Mouse (Mus musculus) gonadal fat pad, adult 2 months (tissue): ENCODE results near the gene Dnah17. TPM values are rescaled to one million over a fixed set of nuclear protein-coding genes. Genes with fewer than 3 reads are reported as not detected.

ENCODE experiments used
- DNase-seq: peaks from one replicate; pipeline ENCODE4 v3.0.0-alpha.2; 2012; ENCODE audit warnings: low read depth
- polyA plus RNA-seq: library from polyadenylated mRNA; depleted of rRNA; stranded (reverse); fragments of >200 nt; gene quantifications from 2 replicates; pipeline ENCODE4 v1.2.3, GENCODE M21; 2012

Dnah17 gene
- polyA plus RNA-seq, 1 experiment: 0.16 TPM

GRCm38 (mm10) chr11:118088896-118089295 lies 41.5 kb downstream of the Dnah17 start:
- no peak for DNase-seq

GRCm38 (mm10) chr11:118085961-118086360 lies 44.5 kb downstream of the Dnah17 start:
- DNase-seq: no peak

GRCm38 (mm10) chr11:118085176-118085575 lies 45.3 kb downstream of the Dnah17 start:
- DNase-seq: no peak

- no peak for DNase-seq
Observed at GRCm38 (mm10) chr11:118084266-118084665, 46.2 kb downstream of the Dnah17 start.

- no peak for DNase-seq
Observed at GRCm38 (mm10) chr11:118083811-118084210, 46.6 kb downstream of the Dnah17 start.

- DNase-seq: no peak
Observed at GRCm38 (mm10) chr11:118082294-118082693, 48.1 kb downstream of the Dnah17 start.

GRCm38 (mm10) chr11:118079750-118080149 lies 50.7 kb downstream of the Dnah17 start:
- DNase-seq: no peak

GRCm38 (mm10) chr11:118076929-118077328 lies 53.5 kb downstream of the Dnah17 start:
- no peak for DNase-seq

GRCm38 (mm10) chr11:118075035-118075522 lies 55.4 kb downstream of the Dnah17 start:
- DNase-seq: no peak

GRCm38 (mm10) chr11:118071227-118071912 lies 59.1 kb downstream of the Dnah17 start:
- DNase-seq: no peak

GRCm38 (mm10) chr11:118068812-118069332 lies 61.6 kb downstream of the Dnah17 start:
- DNase-seq: no peak

GRCm38 (mm10) chr11:118067588-118067987 lies 62.8 kb downstream of the Dnah17 start:
- DNase-seq: no peak

- no peak for DNase-seq
Observed at GRCm38 (mm10) chr11:118060038-118060437, 70.4 kb downstream of the Dnah17 start.

- DNase-seq: no peak
Observed at GRCm38 (mm10) chr11:118058872-118059271, 71.6 kb downstream of the Dnah17 start.

- DNase-seq: no peak
Observed at GRCm38 (mm10) chr11:118058367-118058766, 72.1 kb downstream of the Dnah17 start.

GRCm38 (mm10) chr11:118050174-118050573 lies 80.3 kb downstream of the Dnah17 start:
- DNase-seq: no peak

- DNase-seq: no peak
Observed at GRCm38 (mm10) chr11:118049641-118050040, 80.8 kb downstream of the Dnah17 start.

GRCm38 (mm10) chr11:118043293-118043907 lies 87.0 kb downstream of the Dnah17 start:
- DNase-seq: no peak

- no peak for DNase-seq
Observed at GRCm38 (mm10) chr11:118042791-118043190, 87.6 kb downstream of the Dnah17 start.

- DNase-seq: no peak
Observed at GRCm38 (mm10) chr11:118035068-118035467, 95.4 kb downstream of the Dnah17 start.

- DNase-seq: no peak
Observed at GRCm38 (mm10) chr11:118034395-118034794, 96.0 kb downstream of the Dnah17 start.

- no peak for DNase-seq
Observed at GRCm38 (mm10) chr11:118031134-118031533, 99.3 kb downstream of the Dnah17 start.

GRCm38 (mm10) chr11:118029170-118029569 lies 101.3 kb downstream of the Dnah17 start:
- DNase-seq: no peak
